9 mouse cellular contexts compared by ENCODE assay signal in the genomic region with DNA sequence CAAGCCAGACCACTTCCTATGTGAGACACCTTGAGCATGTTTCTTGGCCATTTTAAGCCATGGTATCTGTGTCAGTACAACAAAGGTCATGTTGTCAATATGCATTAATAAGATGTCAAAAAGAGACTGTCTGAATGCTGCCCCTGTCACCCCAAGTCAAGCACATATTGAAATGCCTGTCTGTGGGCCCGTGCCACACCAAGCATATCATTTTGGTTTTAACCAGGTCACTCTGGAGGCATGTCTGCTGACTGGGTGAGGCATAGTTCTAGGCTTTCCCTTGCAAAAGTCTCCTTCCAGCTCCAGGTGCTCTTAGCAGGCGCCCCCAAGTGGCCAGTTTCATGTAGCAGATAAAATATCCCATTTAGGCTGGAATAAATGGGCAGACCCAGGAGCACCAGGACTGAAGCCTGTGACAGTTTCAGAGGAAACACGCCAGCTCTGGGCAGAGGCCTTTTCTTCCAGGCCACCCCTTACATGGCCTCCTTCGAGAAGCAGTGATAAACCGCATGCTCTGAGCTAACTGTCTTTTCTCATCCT. TPM values are rescaled to one million over a fixed set of nuclear protein-coding genes. Genes with fewer than 3 reads are reported as not detected.
DNase-seq lines count a peak whose midpoint lies in the region; ATAC-seq and TF ChIP-seq lines count a peak whose summit lies in the region.
"Had no signal": no experiment of that assay in that cellular context is flagged by ENCODE, and none has a peak within 500 bp of the region (broad histone marks: within the 10 kb centered on the region; RNA-seq: fewer than 3 reads in every experiment).

No protein-coding gene starts in this region.

- no peaks in the 10 kb centered on the region for H3K4me1 ChIP-seq in liver, embryonic 11.5 days (replicated peaks; ENCODE audit: control insufficient read depth, insufficient read depth, low read length)
- no peaks in the 10 kb centered on the region for H3K4me1 ChIP-seq in forebrain, embryonic 14.5 days (ENCODE audit: control insufficient read depth, insufficient read depth, low read length)
- no peaks in the 10 kb centered on the region for H3K4me1 ChIP-seq in liver, postnatal 0 days (ENCODE audit: insufficient read depth)

- ATAC-seq in liver, embryonic 11.5 days (replicated peaks; ENCODE audit: low FRiP score), result no peak
- peak; percentile 32; the same call in 1 of the 2 replicates for ATAC-seq in forebrain, embryonic 14.5 days
- no peak for ATAC-seq in liver, postnatal 0 days

- DNase-seq in liver, result peak; percentile 45
- DNase-seq in liver, embryonic 11.5 days (ENCODE audit: low spot score), result no peak
- peak; percentile 53 for DNase-seq in adrenal gland, adult 2 months
- DNase-seq in forebrain, embryonic 14.5 days (ENCODE audit: low spot score), result peak; percentile 62
- peak; percentile 63 for DNase-seq in kidney, postnatal 14 days
- peak; percentile 45 for DNase-seq in liver, postnatal 0 days
- DNase-seq in right cerebral cortex, postnatal 36 days (ENCODE audit: low spot score in 2 of 2), result peak; percentile 30 to 38
- no peak for DNase-seq in thymus, adult 18-20 months

- H3K36me3 ChIP-seq in liver, embryonic 11.5 days (ENCODE audit: control insufficient read depth, insufficient read depth, low read length), result no peaks in the 10 kb centered on the region
- no peaks in the 10 kb centered on the region for H3K36me3 ChIP-seq in forebrain, embryonic 14.5 days (ENCODE audit: control insufficient read depth, insufficient read depth, low read length)
- H3K36me3 ChIP-seq in liver, postnatal 0 days (replicated peaks; ENCODE audit: insufficient read depth, low read length), result no peaks in the 10 kb centered on the region

- no peak overlapping the region for H3K4me2 ChIP-seq in liver, embryonic 11.5 days
- no peak overlapping the region for H3K4me2 ChIP-seq in forebrain, embryonic 14.5 days (ENCODE audit: low read length)
- no peak overlapping the region for H3K4me2 ChIP-seq in liver, postnatal 0 days (ENCODE audit: low read depth, low read length)

- H3K4me3 ChIP-seq in liver, embryonic 11.5 days (ENCODE audit: low read depth, low read length), result no peak overlapping the region
- no peak overlapping the region for H3K4me3 ChIP-seq in forebrain, embryonic 14.5 days (ENCODE audit: low read depth, low read length)
- H3K4me3 ChIP-seq in liver, postnatal 0 days (ENCODE audit: low read depth, low read length), result no peak overlapping the region

- no peaks in the 10 kb centered on the region for H3K9me3 ChIP-seq in liver, embryonic 11.5 days (ENCODE audit: control insufficient read depth, low read length)
- H3K9me3 ChIP-seq in forebrain, embryonic 14.5 days (replicated peaks; ENCODE audit: control insufficient read depth, low read length), result no peaks in the 10 kb centered on the region
- no peaks in the 10 kb centered on the region for H3K9me3 ChIP-seq in liver, postnatal 0 days (ENCODE audit: low read length)

- TF ChIP-seq EP300 in liver, postnatal 0 days (IDR thresholded peaks at IDR 0.05; ENCODE audit: low read depth), result no peak

- 34% methylated on average over 5 of the region's 5 CpGs for WGBS in liver, embryonic 11.5 days
- WGBS in forebrain, embryonic 14.5 days, result 45% methylated on average over 5 of the region's 5 CpGs
- WGBS in liver, postnatal 0 days (ENCODE audit: insufficient replicate concordance), result 29% methylated on average over 5 of the region's 5 CpGs

- no peak overlapping the region for H3K9ac ChIP-seq in liver, embryonic 11.5 days (ENCODE audit: low read depth, low read length)
- H3K9ac ChIP-seq in forebrain, embryonic 14.5 days (ENCODE audit: low read length), result no peak overlapping the region
- H3K9ac ChIP-seq in liver, postnatal 0 days (replicated peaks), result no peak overlapping the region

- H3K27me3 ChIP-seq in liver, embryonic 11.5 days (replicated peaks; ENCODE audit: control insufficient read depth, insufficient read depth, low read length), result peaks cover 20% of the 10 kb centered on the region
- H3K27me3 ChIP-seq in forebrain, embryonic 14.5 days (replicated peaks; ENCODE audit: control insufficient read depth, insufficient read depth, low read length), result no peaks in the 10 kb centered on the region
- H3K27me3 ChIP-seq in liver, postnatal 0 days (ENCODE audit: insufficient read depth, low read length), result 0 out of 2 replicates have a peak, but pooled peaks cover 6% of the 10 kb centered on the region

- H3K27ac ChIP-seq in liver, embryonic 11.5 days (ENCODE audit: low read depth, low read length), result no peak overlapping the region
- H3K27ac ChIP-seq in forebrain, embryonic 14.5 days (ENCODE audit: low read depth, low read length), result no peak overlapping the region
- no peak overlapping the region for H3K27ac ChIP-seq in liver, postnatal 0 days (ENCODE audit: low read depth)

- peak; percentile 53 for TF ChIP-seq CTCF in liver, postnatal 0 days (IDR thresholded peaks at IDR 0.05; ENCODE audit: low read depth)

RNA-seq across cellular contexts. Expression of gene Gdf2, which starts 7.0 kb away (rescaled TPM):
- 17.4 and 18.4 TPM in 2 replicates for polyA plus RNA-seq in liver, embryonic 11.5 days (2014; fragmentation: Nextera tagmentation; extraction: Ambion mirVana)
- total RNA-seq in adrenal gland, adult 2 months (2021), result not detected
- 0.03 TPM in 1 of 2 replicates, not detected in the other for polyA plus RNA-seq in adrenal gland, adult 2 months (2012; rRNA removed)
- polyA plus RNA-seq in forebrain, embryonic 14.5 days (2014; fragmentation: Nextera tagmentation; extraction: Ambion mirVana), result not detected in 2 replicates
- polyA plus RNA-seq in liver, postnatal 0 days (2015; fragmentation: Nextera tagmentation; extraction: Ambion mirVana), result 8.9 and 10.5 TPM in 2 replicates
- polyA plus RNA-seq: large intestine, adult 2 months had no signal

RNA-seq across cellular contexts. Expression of gene Gdf10, which starts 10.5 kb away (rescaled TPM):
- 23.9 and 25.9 TPM in 2 replicates for polyA plus RNA-seq in liver, embryonic 11.5 days (2014; fragmentation: Nextera tagmentation; extraction: Ambion mirVana)
- total RNA-seq in adrenal gland, adult 2 months (2021), result 10 to 100 TPM; 11.2 to 24.6 TPM
- polyA plus RNA-seq in adrenal gland, adult 2 months (2012; rRNA removed), result 50.5 and 52.1 TPM in 2 replicates
- polyA plus RNA-seq in forebrain, embryonic 14.5 days (2014; fragmentation: Nextera tagmentation; extraction: Ambion mirVana), result 2.6 and 3.2 TPM in 2 replicates
- 4.1 and 5.1 TPM in 2 replicates for polyA plus RNA-seq in liver, postnatal 0 days (2015; fragmentation: Nextera tagmentation; extraction: Ambion mirVana)

RNA-seq across cellular contexts. Expression of gene Rbp3, which starts 20.0 kb away (rescaled TPM):
- 0.12 TPM in 2 replicates for polyA plus RNA-seq in liver, embryonic 11.5 days (2014; fragmentation: Nextera tagmentation; extraction: Ambion mirVana)
- not detected for total RNA-seq in adrenal gland, adult 2 months (2021)
- not detected in 2 replicates for polyA plus RNA-seq in adrenal gland, adult 2 months (2012; rRNA removed)
- not detected in 2 replicates for polyA plus RNA-seq in forebrain, embryonic 14.5 days (2014; fragmentation: Nextera tagmentation; extraction: Ambion mirVana)
- 0.02 and 0.05 TPM in 2 replicates for polyA plus RNA-seq in liver, postnatal 0 days (2015; fragmentation: Nextera tagmentation; extraction: Ambion mirVana)
- polyA plus RNA-seq: large intestine, adult 2 months had no signal

RNA-seq across cellular contexts. Expression of gene Zfp488, which starts 44.7 kb away (rescaled TPM):
- 0.08 TPM in 1 of 2 replicates, not detected in the other for polyA plus RNA-seq in liver, embryonic 11.5 days (2014; fragmentation: Nextera tagmentation; extraction: Ambion mirVana)
- total RNA-seq in adrenal gland, adult 2 months (2021), result under 1 TPM in 1 of 2 experiments, not detected in 1; 0.07 TPM
- 0.02 TPM in 1 of 2 replicates, not detected in the other for polyA plus RNA-seq in adrenal gland, adult 2 months (2012; rRNA removed)
- polyA plus RNA-seq in forebrain, embryonic 14.5 days (2014; fragmentation: Nextera tagmentation; extraction: Ambion mirVana), result 0.09 and 0.15 TPM in 2 replicates
- polyA plus RNA-seq in liver, postnatal 0 days (2015; fragmentation: Nextera tagmentation; extraction: Ambion mirVana), result not detected in 2 replicates
- polyA plus RNA-seq: large intestine, adult 2 months had no signal

Comparison
In these comparisons a context has a peak if more than half of its experiments do, and no peak if none do; other contexts are left out.
1. DNase-seq: peak in liver (single experiment), adrenal gland, adult 2 months (single experiment), forebrain, embryonic 14.5 days (single experiment), kidney, postnatal 14 days (single experiment), liver, postnatal 0 days (single experiment) and right cerebral cortex, postnatal 36 days (2 of 2); none in liver, embryonic 11.5 days (single experiment) and thymus, adult 18-20 months (0 of 2).